Mouse (Mus musculus) WW6 (cell line): ENCODE measurements at regions not wholly inside any gene's neighbourhood (a gene's known extent, or its start where the extent isn't known, plus 50 kb on each side); places are given as distances from the start of the nearest gene placed in this dataset.
"Not testable (repeated sequence)": the region's sequence is repeated elsewhere in the genome, so short reads cannot be mapped to it uniquely, and the experiment has no call there.

Experiments
- DNase-seq: peaks from one replicate; pipeline ENCODE4 v3.0.0-alpha.2; 2013; ENCODE audit warnings: low read depth, low spot score

- DNase-seq: no peak
Measured at GRCm38 (mm10) chr13:102023624-102024023, 255.6 kb upstream of the Pik3r1 start.

DNA sequence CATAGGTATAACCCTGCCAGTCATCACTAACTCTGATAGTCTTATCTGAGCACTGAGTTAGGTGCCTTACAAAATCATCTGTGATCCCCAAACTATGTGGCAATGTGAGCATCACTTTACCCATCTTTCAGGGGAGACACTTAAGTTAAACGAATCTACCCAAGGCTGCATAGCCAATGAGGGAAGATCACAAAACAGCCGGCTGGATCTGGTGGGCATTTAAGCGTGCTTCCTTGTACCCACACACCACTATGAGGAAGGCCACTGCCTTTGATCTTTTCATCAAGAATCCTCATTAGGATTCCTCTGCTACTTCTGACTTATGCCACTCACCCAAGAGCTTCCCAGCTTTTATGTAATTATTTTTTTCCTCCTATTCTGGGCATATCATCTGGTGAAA is 257.1 kb upstream of the Pik3r1 start:
- no peak for DNase-seq

- not testable (repeated sequence) for DNase-seq
Measured at GRCm38 (mm10) chr13:102025547-102025946, 257.5 kb upstream of the Pik3r1 start.

GRCm38 (mm10) chr13:102031416-102031815 is 263.4 kb upstream of the Pik3r1 start:
- no peak for DNase-seq

- no peak for DNase-seq
Measured at GRCm38 (mm10) chr13:102034484-102034883, 266.5 kb upstream of the Pik3r1 start.

GRCm38 (mm10) chr13:102036001-102036400 is 268.0 kb upstream of the Pik3r1 start:
- DNase-seq: no peak

DNA sequence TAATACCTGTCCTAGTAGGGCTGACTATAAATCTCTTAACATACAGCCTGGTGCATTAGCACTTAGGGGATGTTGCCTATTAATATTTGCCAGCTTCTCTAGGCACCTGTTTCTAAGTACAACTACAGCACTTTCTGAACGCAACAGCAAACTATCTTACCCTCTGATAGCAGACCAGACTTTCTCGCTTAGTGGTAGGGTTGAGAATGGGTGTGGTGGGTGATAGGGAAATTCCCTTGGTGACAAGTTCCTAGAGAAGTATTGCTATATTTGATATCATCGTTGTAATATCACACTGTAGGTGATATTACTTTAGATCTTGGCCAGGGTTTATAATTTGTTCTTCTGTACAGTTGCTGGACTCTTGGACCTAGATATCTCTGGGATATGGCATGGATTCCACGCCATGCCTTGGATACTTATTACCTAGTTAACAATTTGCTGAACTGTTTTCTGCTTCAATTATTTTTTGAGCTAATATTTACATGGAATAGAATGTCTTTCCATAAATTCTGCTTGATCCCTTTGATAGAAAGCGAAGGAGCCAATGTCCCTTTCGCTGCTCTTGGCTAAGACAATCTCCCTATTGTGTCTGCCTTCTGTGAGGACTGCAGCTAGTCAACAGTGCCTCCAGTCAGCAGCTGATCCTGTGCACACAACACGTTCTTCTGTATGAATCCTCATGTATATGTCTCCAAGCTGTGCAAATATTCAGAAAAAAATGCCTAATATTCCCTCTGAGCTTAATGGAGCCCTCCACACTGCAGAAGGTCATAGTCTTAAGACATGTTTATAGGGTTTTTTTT is 269.0 kb upstream of the Pik3r1 start:
- no peak for DNase-seq

DNA sequence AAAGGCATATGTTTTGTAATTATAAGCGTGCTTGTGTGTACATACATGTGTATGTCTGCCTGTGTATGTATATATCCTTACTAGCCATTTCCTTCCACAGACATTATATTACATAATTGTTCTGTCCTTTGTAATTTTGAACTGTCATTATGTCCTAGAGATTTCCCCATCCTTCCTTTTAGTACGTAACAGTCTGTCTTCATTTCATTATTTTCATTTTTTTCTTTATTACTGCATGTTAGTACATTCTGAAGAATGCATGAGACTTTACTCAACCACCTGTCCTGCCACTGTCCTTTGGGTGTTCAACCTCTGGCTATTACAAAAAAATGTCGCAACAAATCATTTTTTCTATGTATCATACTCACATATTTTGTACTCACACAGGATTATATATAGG is 292.2 kb upstream of the Pik3r1 start:
- DNase-seq: no peak

DNA sequence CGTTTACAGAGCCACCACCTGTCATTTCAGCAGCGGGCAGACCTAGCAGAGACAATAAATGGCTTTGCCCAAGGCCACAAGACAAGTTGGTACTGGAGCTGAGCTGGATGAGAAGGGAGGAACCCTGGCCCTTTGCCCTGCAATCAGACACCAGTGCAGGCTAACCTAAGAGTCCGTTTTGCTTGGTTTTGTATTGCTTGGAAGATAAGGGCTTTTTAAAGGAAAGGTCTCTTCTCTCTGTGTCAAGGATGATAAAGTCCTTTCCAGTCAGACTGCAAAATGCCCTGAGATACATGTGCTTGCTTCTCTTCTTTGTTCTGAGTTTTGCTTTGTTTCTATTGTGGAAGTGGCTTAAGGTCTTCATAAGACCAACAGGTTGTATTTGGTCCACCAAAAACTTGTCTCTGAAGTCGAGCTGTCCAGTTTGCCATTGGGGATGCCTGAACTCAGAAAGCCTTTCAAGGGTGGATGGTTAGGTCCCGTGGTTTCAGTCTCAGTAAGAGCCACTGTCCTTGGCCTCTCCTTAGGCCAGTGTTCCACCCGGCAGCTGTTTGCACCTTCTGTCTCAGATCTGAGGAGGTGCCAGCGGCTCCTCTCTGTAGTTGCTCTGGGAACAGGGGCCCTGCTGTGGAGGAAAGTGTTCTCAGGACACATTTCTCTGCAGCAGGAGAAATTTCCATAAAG is 296.7 kb upstream of the Pik3r1 start:
- DNase-seq: no peak

GRCm38 (mm10) chr13:102065274-102065640 is 297.2 kb upstream of the Pik3r1 start:
- DNase-seq: no peak

DNA sequence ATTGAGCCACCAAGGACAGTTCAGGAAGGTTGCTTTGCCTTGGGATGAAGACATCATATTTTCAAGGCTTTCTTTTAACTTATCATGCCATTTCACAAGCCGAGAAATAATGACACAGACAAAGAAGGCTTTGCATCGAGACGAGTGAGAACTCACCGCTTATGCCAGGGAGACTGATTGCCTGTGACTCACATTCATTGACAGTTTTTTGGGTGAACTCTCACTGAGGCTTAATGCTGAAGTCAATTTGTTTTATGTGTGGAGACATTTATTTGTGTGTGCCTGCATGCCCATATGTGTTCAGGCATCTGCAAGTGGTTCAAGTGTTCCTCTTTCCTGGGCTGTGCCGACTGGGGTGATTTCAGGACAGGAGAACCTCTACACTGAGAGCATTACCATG is 297.8 kb upstream of the Pik3r1 start:
- no peak for DNase-seq

- no peak for DNase-seq
Measured at GRCm38 (mm10) chr13:102070740-102071139, 302.7 kb upstream of the Pik3r1 start.

- DNase-seq: no peak
Measured at GRCm38 (mm10) chr13:102072366-102072765, 304.3 kb upstream of the Pik3r1 start.

DNA sequence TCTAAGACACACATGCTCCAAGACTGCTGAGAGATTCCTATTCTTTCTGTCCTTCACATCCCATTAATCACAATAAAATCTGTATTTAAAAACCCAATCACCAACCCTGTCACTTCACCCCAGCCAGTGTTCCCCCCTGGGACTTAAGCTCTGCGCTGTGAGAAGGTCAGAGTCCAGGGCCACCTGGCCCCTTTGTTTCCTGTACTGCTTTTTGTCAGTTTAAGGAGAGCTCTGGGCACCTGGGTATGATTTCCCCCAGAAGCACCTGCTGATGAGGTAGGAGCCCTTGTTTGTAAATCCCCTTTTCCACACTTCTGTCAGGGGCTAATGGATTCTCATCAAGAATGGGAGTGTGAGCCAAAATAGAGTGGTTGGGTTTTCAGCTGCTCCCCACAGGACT is 319.7 kb upstream of the Pik3r1 start:
- DNase-seq: no peak

- no peak for DNase-seq
Measured at GRCm38 (mm10) chr13:102089551-102089950, 321.5 kb upstream of the Pik3r1 start.

DNA sequence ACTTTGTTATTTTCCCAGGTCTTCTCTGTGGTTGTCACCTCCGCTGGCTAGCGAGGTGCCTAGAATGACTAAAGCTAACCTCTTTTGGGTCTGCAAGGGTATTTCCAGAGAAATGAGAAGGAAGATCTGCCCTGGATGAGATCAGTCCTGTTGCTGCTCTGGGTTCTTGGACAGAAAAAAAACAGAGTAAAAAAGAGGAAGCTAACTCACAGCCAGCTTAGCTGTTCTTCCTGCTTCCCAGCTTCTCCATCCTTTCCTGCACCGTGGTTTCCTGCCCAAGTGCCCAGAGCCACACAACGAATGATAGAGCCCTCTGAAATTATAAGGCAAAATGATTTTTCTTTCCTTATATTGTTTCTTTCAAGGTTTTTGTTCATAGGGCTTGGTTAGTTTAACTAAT is 326.2 kb upstream of the Pik3r1 start:
- no peak for DNase-seq

DNA sequence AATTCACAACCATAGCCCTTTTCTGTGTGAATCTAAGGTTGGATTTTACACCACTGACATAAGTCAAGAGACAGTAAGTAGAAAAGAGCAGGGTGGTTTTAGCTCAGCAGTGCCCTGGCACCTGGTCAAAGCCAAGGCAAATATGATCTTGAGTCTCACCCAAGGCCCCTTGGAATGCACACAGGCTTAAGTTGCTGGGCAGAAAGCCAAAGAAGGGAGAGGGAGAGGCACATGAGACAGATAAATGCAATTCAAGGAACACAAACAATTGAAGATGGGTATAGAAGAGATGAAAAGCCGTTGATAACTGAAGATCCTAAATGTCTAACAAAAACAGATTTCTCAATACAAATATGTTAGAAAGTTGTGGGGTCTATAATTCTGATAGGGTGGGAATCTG is 335.1 kb upstream of the Pik3r1 start:
- no peak for DNase-seq

DNA sequence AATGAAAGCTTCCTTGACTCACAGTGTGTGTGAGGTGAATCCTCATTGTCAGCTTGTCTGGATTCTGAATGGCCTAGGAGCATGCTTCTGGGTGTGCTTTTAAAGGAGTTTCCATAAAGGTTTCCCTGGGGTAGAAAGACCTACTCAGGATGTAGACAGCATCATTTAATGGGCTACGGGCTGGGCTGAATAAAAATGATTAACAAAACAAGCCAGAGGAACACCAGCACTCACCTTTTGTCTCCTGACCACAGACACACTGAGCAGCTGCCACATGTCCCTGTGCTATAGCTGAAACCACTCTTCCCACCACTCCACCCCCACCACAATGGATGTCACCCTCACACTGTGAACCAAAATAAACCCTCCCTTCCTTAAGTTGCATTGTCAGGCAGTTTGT is 338.2 kb upstream of the Pik3r1 start:
- DNase-seq: no peak

DNA sequence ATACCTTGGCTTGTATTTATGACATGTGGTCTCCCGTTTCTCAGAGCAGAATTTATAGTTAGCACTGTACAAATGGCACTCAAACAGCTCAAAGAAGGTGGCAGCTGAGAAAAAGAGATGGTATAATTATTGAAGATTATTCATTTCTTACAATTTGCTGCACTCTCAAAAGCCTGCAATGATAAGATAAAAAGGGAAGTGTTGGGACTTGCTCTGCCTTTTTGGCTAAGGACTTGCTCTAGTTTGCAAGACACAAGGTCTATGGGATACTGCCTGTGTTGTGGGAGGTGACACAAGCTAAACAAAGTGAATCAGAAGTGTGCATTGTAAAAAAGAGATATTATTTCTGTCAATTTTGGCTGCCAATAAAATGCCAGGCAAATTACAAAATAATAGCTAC is 340.2 kb upstream of the Pik3r1 start:
- DNase-seq: no peak

- no peak for DNase-seq
Measured at GRCm38 (mm10) chr13:102108916-102109315, 340.9 kb upstream of the Pik3r1 start.

GRCm38 (mm10) chr13:102113941-102114340 is 345.9 kb upstream of the Pik3r1 start:
- DNase-seq: no peak

- no peak for DNase-seq
Measured at GRCm38 (mm10) chr13:102122341-102122740, 354.3 kb upstream of the Pik3r1 start.

DNA sequence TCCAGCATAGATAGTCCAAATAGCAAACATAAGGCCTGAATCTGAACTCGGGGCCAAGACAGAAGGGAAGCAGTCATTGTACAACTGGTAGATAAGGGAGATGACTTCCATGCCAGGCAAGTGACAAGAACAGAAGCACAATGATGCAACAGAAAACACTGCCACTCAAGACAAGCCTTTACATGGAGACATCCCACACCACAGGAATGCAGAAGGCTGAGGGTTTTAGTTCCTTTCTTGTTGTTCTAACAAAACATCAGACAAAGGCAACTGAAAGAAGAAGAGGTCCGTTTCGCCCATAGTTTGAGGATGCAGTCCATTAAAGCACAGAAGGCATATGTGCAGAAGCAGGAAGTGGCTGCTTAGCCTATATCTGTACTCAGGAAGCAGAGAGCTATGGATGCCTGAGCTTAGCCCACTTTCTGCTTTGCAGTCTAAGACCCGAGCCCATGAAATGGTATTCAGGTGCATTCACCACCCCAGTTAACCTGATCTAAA is 360.0 kb upstream of the Pik3r1 start:
- DNase-seq: no peak
